Mouse (Mus musculus) midbrain, embryonic 12.5 days (tissue): ENCODE measurements around the gene Mepce. TPM values are rescaled to one million over a fixed set of nuclear protein-coding genes. Genes with fewer than 3 reads are reported as not detected.

Source experiments
- polyA plus RNA-seq: library from polyadenylated mRNA; unstranded; fragments of >200 nt; fragmentation: Nextera tagmentation; extraction: Ambion mirVana; gene quantifications from 2 replicates; pipeline ENCODE4 v1.2.1, GENCODE M21; 2016

The Mepce gene
- polyA plus RNA-seq, 1 experiment from 2014 or later = 13.7 TPM

Other genes starting within 250 kb of the Mepce start
- gene Actl6b, start 234.1 kb downstream of the Mepce start, polyA plus RNA-seq = 89.4 and 93.1 TPM in 2 replicates
- gene Tfr2, start 217.8 kb downstream of the Mepce start, polyA plus RNA-seq = 1.6 and 2.4 TPM in 2 replicates
- gene Mospd3, start 186.6 kb downstream of the Mepce start, polyA plus RNA-seq = 31.9 and 33.5 TPM in 2 replicates
- 49.0 and 68.9 TPM in 2 replicates for gene Pcolce, start 173.9 kb downstream of the Mepce start, polyA plus RNA-seq
- gene Fbxo24, start 158.7 kb downstream of the Mepce start, polyA plus RNA-seq = 0.23 and 0.24 TPM in 2 replicates
- gene Lrch4, start 158.5 kb downstream of the Mepce start, polyA plus RNA-seq = 31.3 and 33.5 TPM in 2 replicates
- gene Gm20605, start 158.5 kb downstream of the Mepce start, polyA plus RNA-seq = 10.7 and 12.9 TPM in 2 replicates
- gene Sap25, start 146.3 kb downstream of the Mepce start, polyA plus RNA-seq = 8.1 and 10.7 TPM in 2 replicates
- 0.14 and 0.29 TPM in 2 replicates for gene Irs3, start 141.9 kb downstream of the Mepce start, polyA plus RNA-seq
- 25.9 and 29.0 TPM in 2 replicates for gene Agfg2, start 102.9 kb downstream of the Mepce start, polyA plus RNA-seq
- gene Nyap1, start 46.0 kb downstream of the Mepce start, polyA plus RNA-seq = 22.1 TPM in 2 replicates
- 68.4 and 71.4 TPM in 2 replicates for gene Tsc22d4, start 41.9 kb downstream of the Mepce start, polyA plus RNA-seq
- 67.7 and 73.0 TPM in 2 replicates for gene Ppp1r35, start 8.8 kb downstream of the Mepce start, polyA plus RNA-seq
- gene Zcwpw1, start 143 bp upstream of the Mepce start, polyA plus RNA-seq = 14.9 and 17.9 TPM in 2 replicates
- 0.29 and 0.33 TPM in 2 replicates for gene Pilra, start 48.6 kb upstream of the Mepce start, polyA plus RNA-seq
- gene Pilrb1, start 70.5 kb upstream of the Mepce start, polyA plus RNA-seq = not detected in 2 replicates
- not detected in 2 replicates for gene Pilrb2, start 84.2 kb upstream of the Mepce start, polyA plus RNA-seq
- gene Cyp3a13, start 134.0 kb upstream of the Mepce start, polyA plus RNA-seq = not detected in 2 replicates
- 0.15 TPM in 1 of 2 replicates, not detected in the other for gene Gjc3, start 175.4 kb upstream of the Mepce start, polyA plus RNA-seq
- not detected in 2 replicates for gene Azgp1, start 193.9 kb upstream of the Mepce start, polyA plus RNA-seq
- not detected in 2 replicates for gene Smok3a, start 233.6 kb upstream of the Mepce start, polyA plus RNA-seq
- not detected in 2 replicates for gene Smok3b, start 233.8 kb upstream of the Mepce start, polyA plus RNA-seq